Mouse (Mus musculus) adipose tissue, adult 10 weeks (tissue): Measurements from ENCODE around the gene Hsd11b2. TPM values are rescaled to one million over a fixed set of nuclear protein-coding genes. Genes with fewer than 3 reads are reported as not detected.

ENCODE experiments used
- polyA plus RNA-seq: library from polyadenylated mRNA; stranded (reverse); fragments of 350-450 nt; fragmentation: Illumina TruSeq; extraction: RNeasy Lipid Tissue Mini Kit (QIAGEN cat#74804); gene quantifications from one replicate; pipeline ENCODE4 v1.2.3, GENCODE M21; 2014; ENCODE audit warnings: low read depth, low replicate concordance

Gene Hsd11b2
- 1.1 TPM for polyA plus RNA-seq

GRCm38 (mm10) chr8:105518436-105519313 is at the start of gene Hsd11b2:
Gene Hsd11b2 (plus strand): TSS chr8:105518755.

GRCm38 (mm10) chr8:105471314-105472015 is 47.1 kb upstream of the Hsd11b2 start, which contains the start of gene Tppp3:
Gene Tppp3 (minus strand): TSS chr8:105471526.

GRCm38 (mm10) chr8:105496439-105497180 is 21.9 kb upstream of the Hsd11b2 start, which contains the start of gene Zdhhc1:
Gene Zdhhc1 (minus strand): TSS chr8:105496902.

GRCm38 (mm10) chr8:105565952-105566702 is 47.6 kb downstream of the Hsd11b2 start, which contains the start of gene Atp6v0d1:
Gene Atp6v0d1 (minus strand): TSS chr8:105566047.

Other genes with a start within 250 kb of the Hsd11b2 start
- gene Hsf4, start 249.0 kb upstream of the Hsd11b2 start, polyA plus RNA-seq = 0.88 TPM
- gene Nol3, start 242.6 kb upstream of the Hsd11b2 start, polyA plus RNA-seq = 6.8 TPM
- gene 4931428F04Rik, start 228.9 kb upstream of the Hsd11b2 start, polyA plus RNA-seq = 4.7 TPM
- gene Exoc3l, start 222.7 kb upstream of the Hsd11b2 start, polyA plus RNA-seq = 3.1 TPM
- 37.2 TPM for gene E2f4, start 221.1 kb upstream of the Hsd11b2 start, polyA plus RNA-seq
- gene Elmo3, start 213.2 kb upstream of the Hsd11b2 start, polyA plus RNA-seq = 24.2 TPM
- gene Lrrc29, start 192.5 kb upstream of the Hsd11b2 start, polyA plus RNA-seq = 5.2 TPM
- gene Tmem208, start 192.4 kb upstream of the Hsd11b2 start, polyA plus RNA-seq = 61.4 TPM
- gene Fhod1, start 170.8 kb upstream of the Hsd11b2 start, polyA plus RNA-seq = 11.4 TPM
- 2.4 TPM for gene Slc9a5, start 169.9 kb upstream of the Hsd11b2 start, polyA plus RNA-seq
- gene Plekhg4, start 145.5 kb upstream of the Hsd11b2 start, polyA plus RNA-seq = 1.0 TPM
- gene Kctd19, start 105.3 kb upstream of the Hsd11b2 start, polyA plus RNA-seq = 4.8 TPM
- 5.2 TPM for gene Lrrc36, start 105.2 kb upstream of the Hsd11b2 start, polyA plus RNA-seq
- 75.1 TPM for gene Tppp3, start 47.2 kb upstream of the Hsd11b2 start, polyA plus RNA-seq
- 32.3 TPM for gene Zdhhc1, start 21.9 kb upstream of the Hsd11b2 start, polyA plus RNA-seq
- gene Atp6v0d1, start 47.3 kb downstream of the Hsd11b2 start, polyA plus RNA-seq = 128 TPM
- gene Ripor1, start 86.5 kb downstream of the Hsd11b2 start, polyA plus RNA-seq = 18.4 TPM
- gene Ctcf, start 117.8 kb downstream of the Hsd11b2 start, polyA plus RNA-seq = 38.3 TPM
- gene Agrp, start 118.6 kb downstream of the Hsd11b2 start, polyA plus RNA-seq = not detected
- 0.82 TPM for gene Carmil2, start 167.5 kb downstream of the Hsd11b2 start, polyA plus RNA-seq
- 24.3 TPM for gene Acd, start 182.3 kb downstream of the Hsd11b2 start, polyA plus RNA-seq
- 13.0 TPM for gene Pard6a, start 182.4 kb downstream of the Hsd11b2 start, polyA plus RNA-seq
- gene 4933405L10Rik, start 188.9 kb downstream of the Hsd11b2 start, polyA plus RNA-seq = 0.74 TPM
- gene Enkd1, start 189.5 kb downstream of the Hsd11b2 start, polyA plus RNA-seq = 6.0 TPM
- 10.8 TPM for gene Gfod2, start 239.9 kb downstream of the Hsd11b2 start, polyA plus RNA-seq